Mouse (Mus musculus) olfactory bulb, adult 2 months (tissue): ENCODE measurements around the gene Rgs6.

Experiments used
- CTCF ChIP-seq: fragments of 200-500 bp; IDR thresholded peaks from 2 replicates; pipeline ENCODE4 v1.5.1; 2012; ENCODE audit warnings: low read depth, mild to moderate bottlenecking, low read length, moderate library complexity; ENCODE audit not compliant: insufficient read depth
- POLR2A ChIP-seq: fragments of 200-500 bp; IDR thresholded peaks from 2 replicates; pipeline ENCODE4 v1.6.1; 2012; ENCODE audit warnings: mild to moderate bottlenecking, low read depth, low read length, moderate library complexity; ENCODE audit not compliant: insufficient read depth

DNA sequence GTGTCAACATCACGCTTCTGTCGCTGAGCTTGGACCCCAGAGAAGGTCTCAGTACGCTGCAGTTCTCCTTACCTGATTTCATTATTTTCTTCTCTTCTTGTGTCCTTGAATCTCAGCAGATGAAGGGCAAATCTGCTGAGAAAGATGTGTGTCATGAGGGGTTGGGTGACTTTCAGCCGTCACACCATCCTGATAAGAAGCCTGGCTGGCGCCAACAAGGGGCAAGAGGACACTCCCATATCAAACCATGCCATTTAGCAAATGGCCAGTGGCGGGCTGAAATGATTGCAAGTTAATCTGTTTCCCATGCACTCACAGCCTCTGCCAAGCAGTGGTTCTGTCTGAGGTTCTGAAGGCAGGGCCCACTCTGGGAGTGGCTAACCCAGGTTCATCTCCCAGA is 428.4 kb downstream of the Rgs6 start:
- no peak for TF ChIP-seq POLR2A
- no peak for TF ChIP-seq CTCF
